8 mouse cellular contexts compared by ENCODE assay signal in genomic region chr6:11906890-11907268, GRCm38 (mm10). TPM values are rescaled to one million over a fixed set of nuclear protein-coding genes. Genes with fewer than 3 reads are reported as not detected.
A peak's percentile ranks its signal among the peaks of the same experiment; 100 is the strongest.
DNase-seq lines count a peak whose midpoint lies in the region; ATAC-seq and TF ChIP-seq lines count a peak whose summit lies in the region.

No protein-coding gene starts in this region.

- H3K9me3 ChIP-seq in heart, embryonic 11.5 days (replicated peaks; ENCODE audit: control insufficient read depth, low read length): no peaks in the 10 kb centered on the region
- no peaks in the 10 kb centered on the region for H3K9me3 ChIP-seq in G1E (replicated peaks)
- no peaks in the 10 kb centered on the region for H3K9me3 ChIP-seq in forebrain, embryonic 13.5 days (replicated peaks)
- H3K9me3 ChIP-seq in liver, embryonic 12.5 days (replicated peaks): no peaks in the 10 kb centered on the region

- no peak for DNase-seq in heart, adult 9 months (ENCODE audit: low spot score in 2 of 2)
- DNase-seq in G1E (ENCODE audit: low spot score): no peak
- no peak for DNase-seq in left cerebral cortex, adult 8-10 months (ENCODE audit: low spot score in 2 of 2)
- DNase-seq in cerebellum, postnatal 10 days: no peak
- no peak for DNase-seq in urinary bladder, adult 18-20 months (ENCODE audit: low spot score in 2 of 2)

- H3K27me3 ChIP-seq in heart, embryonic 11.5 days (ENCODE audit: control insufficient read depth, insufficient read depth, low read length): no peaks in the 10 kb centered on the region
- H3K27me3 ChIP-seq in G1E (ENCODE audit: insufficient read depth, low read length): no peaks in the 10 kb centered on the region
- no peaks in the 10 kb centered on the region for H3K27me3 ChIP-seq in forebrain, embryonic 13.5 days
- no peaks in the 10 kb centered on the region for H3K27me3 ChIP-seq in liver, embryonic 12.5 days (replicated peaks)

- H3K4me3 ChIP-seq in heart, embryonic 11.5 days (ENCODE audit: low read depth, low read length): peak overlapping the region; percentile 88
- peak overlapping the region; percentile 87 for H3K4me3 ChIP-seq in G1E (ENCODE audit: low read depth, low read length)
- H3K4me3 ChIP-seq in forebrain, embryonic 13.5 days: peak overlapping the region; percentile 80
- H3K4me3 ChIP-seq in liver, embryonic 12.5 days: peak overlapping the region; percentile 92

- peaks cover 7% of the 10 kb centered on the region for H3K36me3 ChIP-seq in heart, embryonic 11.5 days (ENCODE audit: control insufficient read depth, insufficient read depth, low read length)
- peaks cover 34% of the 10 kb centered on the region for H3K36me3 ChIP-seq in G1E (replicated peaks)
- H3K36me3 ChIP-seq in forebrain, embryonic 13.5 days (ENCODE audit: poor library complexity, severe bottlenecking): peaks cover 29% of the 10 kb centered on the region
- H3K36me3 ChIP-seq in liver, embryonic 12.5 days: peaks cover 35% of the 10 kb centered on the region

- peak overlapping the region; percentile 91 for H3K9ac ChIP-seq in heart, embryonic 11.5 days (ENCODE audit: low read depth, low read length)
- peak overlapping the region; percentile 84 for H3K9ac ChIP-seq in forebrain, embryonic 13.5 days
- H3K9ac ChIP-seq in liver, embryonic 12.5 days: peak overlapping the region; percentile 90

- H3K4me1 ChIP-seq in heart, embryonic 11.5 days (ENCODE audit: control insufficient read depth, insufficient read depth, low read length): no peaks in the 10 kb centered on the region
- peaks cover 24% of the 10 kb centered on the region for H3K4me1 ChIP-seq in G1E (ENCODE audit: insufficient read depth, low read depth, low read length)
- H3K4me1 ChIP-seq in forebrain, embryonic 13.5 days: peaks cover 23% of the 10 kb centered on the region
- H3K4me1 ChIP-seq in liver, embryonic 12.5 days: peaks cover 17% of the 10 kb centered on the region

- no peak for TF ChIP-seq CTCF in G1E (IDR thresholded peaks at IDR 0.05; ENCODE audit: low read depth, low read length)

- H3K4me2 ChIP-seq in heart, embryonic 11.5 days: peak overlapping the region; percentile 75
- H3K4me2 ChIP-seq in forebrain, embryonic 13.5 days: peak overlapping the region; percentile 75
- peak overlapping the region; percentile 83 for H3K4me2 ChIP-seq in liver, embryonic 12.5 days

- peak overlapping the region; percentile 77 for H3K27ac ChIP-seq in heart, embryonic 11.5 days (ENCODE audit: low read depth, low read length)
- peak overlapping the region; percentile 20; the same call in 1 of the 2 replicates for H3K27ac ChIP-seq in forebrain, embryonic 13.5 days
- peak overlapping the region; percentile 86 for H3K27ac ChIP-seq in liver, embryonic 12.5 days

- under 1% methylated on average over 5 of the region's 5 CpGs for WGBS in heart, embryonic 11.5 days (ENCODE audit: insufficient replicate concordance)
- WGBS in forebrain, embryonic 13.5 days: 2% methylated on average over 5 of the region's 5 CpGs
- under 1% methylated on average over 5 of the region's 5 CpGs for WGBS in liver, embryonic 12.5 days (ENCODE audit: insufficient replicate concordance)

- ATAC-seq in heart, embryonic 11.5 days (replicated peaks; ENCODE audit: insufficient number of reproducible peaks, low FRiP score, low TSS enrichment): peak; percentile 24
- ATAC-seq in G1E (ENCODE audit: extremely low read depth, insufficient number of reproducible peaks, low FRiP score, poor library complexity, severe bottlenecking): peak; percentile 12; the same call in 1 of the 2 replicates
- ATAC-seq in forebrain, embryonic 13.5 days: peak; percentile 48; the same call in 1 of the 2 replicates
- ATAC-seq in liver, embryonic 12.5 days: peak; percentile 50

RNA-seq across cellular contexts. Expression of gene Ndufa4, which starts 0.4 kb away (rescaled TPM):
- 1,392 and 1,479 TPM in 2 replicates for polyA plus RNA-seq in heart, embryonic 11.5 days (2014; fragmentation: Nextera tagmentation; extraction: Ambion mirVana)
- total RNA-seq in G1E (2014; fragmentation: Nextera tagmentation) (103 and 109 TPM in 2 replicates), G1E (2017) (314 and 347 TPM in 2 replicates)
- 13.7 and 23.9 TPM in 2 replicates for polyA plus RNA-seq in G1E (2012)
- 827 and 904 TPM in 2 replicates for polyA plus RNA-seq in forebrain, embryonic 13.5 days (2015; fragmentation: Nextera tagmentation; extraction: Ambion mirVana)
- polyA plus RNA-seq in liver, embryonic 12.5 days (2016; fragmentation: Nextera tagmentation; extraction: Ambion mirVana): 553 and 579 TPM in 2 replicates
- 100 to 1,000 TPM; 686 to 728 (median 688) TPM for total RNA-seq in left cerebral cortex, adult 8-10 months (2022)

RNA-seq across cellular contexts. Expression of gene Phf14, which starts 0.7 kb away (rescaled TPM):
- polyA plus RNA-seq in heart, embryonic 11.5 days (2014; fragmentation: Nextera tagmentation; extraction: Ambion mirVana): 51.6 and 59.9 TPM in 2 replicates
- 99.4 and 116 TPM in 2 replicates for total RNA-seq in G1E (2014; fragmentation: Nextera tagmentation)
- total RNA-seq in G1E (2017): 61.9 and 81.4 TPM in 2 replicates
- 22.9 and 28.8 TPM in 2 replicates for polyA plus RNA-seq in G1E (2012)
- 97.6 and 109 TPM in 2 replicates for polyA plus RNA-seq in forebrain, embryonic 13.5 days (2015; fragmentation: Nextera tagmentation; extraction: Ambion mirVana)
- polyA plus RNA-seq in liver, embryonic 12.5 days (2016; fragmentation: Nextera tagmentation; extraction: Ambion mirVana): 28.1 and 28.7 TPM in 2 replicates
- total RNA-seq in left cerebral cortex, adult 8-10 months (2022): 10 to 100 TPM; 80.7 to 85.3 (median 83.1) TPM

Comparison
In these comparisons a context has a peak if more than half of its experiments do, and no peak if none do; other contexts are left out.
1. H3K27ac ChIP-seq: peak in every context shown above with its lines; median percentile 86 in liver, embryonic 12.5 days; 77 in heart, embryonic 11.5 days; 20 in forebrain, embryonic 13.5 days.
2. RNA of gene Ndufa4, which starts 0.4 kb away (polyA plus RNA-seq): 1,392 to 1,479 TPM in heart, embryonic 11.5 days, 827 to 904 TPM in forebrain, embryonic 13.5 days and 553 to 579 TPM in liver, embryonic 12.5 days; 13.7 to 23.9 TPM in G1E; every median in the first group is over 10 times any median in the second.
3. Peak in every context shown above with its lines, with median percentiles within 50 percentile points of each other: ATAC-seq, H3K4me2 ChIP-seq, H3K4me3 ChIP-seq and H3K9ac ChIP-seq.